Mouse (Mus musculus) gastrocnemius, adult 8-10 months (tissue): Measurements from ENCODE around the gene Ier2. TPM values are rescaled to one million over a fixed set of nuclear protein-coding genes. Genes with fewer than 3 reads are reported as not detected.

Source experiments
- DNase-seq, 2 experiments: peaks; one replicate each; pipeline ENCODE4 v3.0.0; 2022; ENCODE audit warnings: low spot score in 2 of 2
- total RNA-seq, 4 experiments: library from RNA; stranded (reverse); gene quantifications; 2 replicates each; pipeline ENCODE4 v1.2.4; 2022

The Ier2 gene
- total RNA-seq, 4 experiments from 2014 or later, result 4.3 to 5.1 (median 4.5) TPM

DNA sequence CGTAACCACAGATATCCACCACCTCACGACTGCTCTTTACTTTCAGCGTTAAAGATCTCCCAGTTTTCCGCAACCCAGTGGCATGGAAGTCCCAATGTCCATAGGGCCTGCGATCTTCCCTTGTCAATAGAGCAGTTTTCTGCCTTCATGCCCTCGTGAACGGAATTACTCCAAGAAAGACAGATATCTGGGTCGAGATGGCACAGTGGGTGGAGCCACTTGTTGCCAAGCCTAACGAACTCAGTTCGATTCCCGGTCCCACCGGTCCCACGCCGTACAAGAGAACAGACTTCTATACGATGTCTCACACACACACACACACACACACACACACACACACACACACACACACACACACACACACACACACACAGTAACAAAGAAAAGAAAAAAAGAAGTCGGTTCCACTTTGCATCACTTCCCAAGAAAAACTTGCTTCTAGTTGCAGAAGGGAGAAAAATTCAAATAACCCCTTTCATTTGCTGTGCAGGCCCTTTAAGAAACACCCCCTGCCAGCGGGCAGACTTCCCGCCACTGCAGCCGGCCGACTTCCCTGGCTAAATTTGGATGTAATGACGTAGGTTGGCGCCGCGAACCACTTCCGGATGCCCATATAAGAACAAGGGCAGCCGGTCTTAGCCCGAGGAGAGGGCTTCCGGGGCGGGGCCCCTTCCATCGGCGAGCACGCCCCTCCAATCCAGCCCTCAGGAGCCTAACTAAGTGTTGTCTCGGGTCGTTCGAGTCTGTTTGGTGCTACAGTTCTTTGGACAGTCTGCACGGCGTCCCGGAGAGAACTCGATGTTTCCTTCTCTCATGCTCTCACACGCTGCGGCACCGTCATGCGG lies 1.1 kb upstream of the Ier2 start:
- peak; percentile 98 to 99 for DNase-seq

DNA sequence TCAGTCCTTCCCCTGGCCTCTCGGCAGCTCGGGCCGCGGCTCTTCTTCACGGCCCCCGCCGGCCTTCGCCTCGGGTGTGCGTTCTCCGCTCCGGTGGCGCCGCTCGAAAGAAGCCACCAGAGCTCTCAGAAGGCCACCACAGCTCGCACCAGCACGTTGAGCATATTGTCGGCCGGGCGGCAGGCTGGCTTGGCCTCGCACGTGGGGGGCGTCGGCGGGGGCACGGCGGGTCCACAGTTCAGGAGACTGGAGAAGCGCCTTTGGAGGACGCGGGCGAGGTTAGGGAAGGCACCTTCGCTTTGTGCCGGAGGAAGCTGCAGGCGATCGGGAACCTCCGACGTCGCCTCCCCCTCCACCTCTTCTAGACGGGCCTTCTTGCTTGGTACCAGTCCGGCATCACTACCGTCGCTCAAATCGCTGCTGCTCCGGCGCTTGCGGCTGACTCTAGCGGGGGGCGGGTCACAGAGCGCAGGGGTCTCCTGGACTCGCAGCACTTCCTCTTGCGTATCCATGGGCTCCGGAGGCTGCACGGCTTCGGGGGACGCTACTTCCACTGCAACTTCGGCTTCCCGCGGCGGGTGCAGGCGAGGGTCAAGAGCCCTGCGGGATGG lies 586 bp downstream of the Ier2 start:
- peak; percentile 20 to 35 for DNase-seq

DNA sequence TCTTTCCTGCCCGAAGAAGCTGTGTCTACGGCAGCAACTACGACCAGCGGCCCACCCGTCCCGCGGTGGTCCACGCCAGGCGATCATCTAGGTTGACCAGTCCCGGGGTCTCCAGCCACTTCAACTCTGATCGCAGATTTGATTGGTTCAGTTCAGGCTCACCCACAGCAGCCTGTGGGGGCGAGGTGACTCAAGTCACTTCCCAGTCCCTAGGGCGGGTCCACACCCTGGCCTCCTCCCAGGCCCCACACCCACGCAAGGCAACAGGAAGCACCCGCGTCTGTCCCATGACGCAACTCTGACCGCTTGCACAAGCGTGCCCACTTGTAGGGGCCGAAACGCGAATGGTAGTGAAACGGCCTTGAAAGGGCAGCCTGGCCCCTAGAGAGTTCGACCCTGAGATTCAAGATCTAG lies 1.2 kb downstream of the Ier2 start:
- DNase-seq, result peak; percentile 88 to 89

DNA sequence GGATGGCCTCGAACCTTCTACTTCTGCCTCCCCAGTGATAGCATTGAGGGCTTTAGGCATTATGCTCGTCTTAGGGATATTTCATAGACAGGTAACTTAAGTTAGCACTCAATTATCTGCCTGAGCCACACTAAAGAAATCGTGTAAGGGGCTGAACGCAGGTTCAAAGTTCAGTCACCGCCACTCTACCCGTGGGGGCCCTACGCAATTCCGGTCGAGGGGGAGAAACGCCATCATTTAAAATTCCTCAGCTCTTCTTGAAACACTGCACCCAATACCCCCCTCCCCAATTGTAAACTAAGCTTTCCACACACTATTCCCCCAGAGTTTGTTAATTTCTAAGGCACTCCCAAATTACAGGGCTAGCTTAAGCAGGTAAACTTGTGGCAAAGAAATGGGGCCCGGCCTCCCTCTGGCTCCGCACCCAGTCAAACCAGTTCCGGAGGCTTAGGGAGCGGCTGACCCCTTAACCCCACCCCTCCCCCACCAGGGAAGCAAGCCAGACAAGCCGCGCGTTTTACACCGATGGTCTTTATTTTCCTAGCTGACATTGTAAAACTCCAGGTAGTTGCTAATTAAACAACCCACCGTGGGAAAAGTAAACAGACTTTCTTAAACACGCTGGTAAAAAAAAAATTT lies 1.7 kb downstream of the Ier2 start:
- DNase-seq, result no peak

DNA sequence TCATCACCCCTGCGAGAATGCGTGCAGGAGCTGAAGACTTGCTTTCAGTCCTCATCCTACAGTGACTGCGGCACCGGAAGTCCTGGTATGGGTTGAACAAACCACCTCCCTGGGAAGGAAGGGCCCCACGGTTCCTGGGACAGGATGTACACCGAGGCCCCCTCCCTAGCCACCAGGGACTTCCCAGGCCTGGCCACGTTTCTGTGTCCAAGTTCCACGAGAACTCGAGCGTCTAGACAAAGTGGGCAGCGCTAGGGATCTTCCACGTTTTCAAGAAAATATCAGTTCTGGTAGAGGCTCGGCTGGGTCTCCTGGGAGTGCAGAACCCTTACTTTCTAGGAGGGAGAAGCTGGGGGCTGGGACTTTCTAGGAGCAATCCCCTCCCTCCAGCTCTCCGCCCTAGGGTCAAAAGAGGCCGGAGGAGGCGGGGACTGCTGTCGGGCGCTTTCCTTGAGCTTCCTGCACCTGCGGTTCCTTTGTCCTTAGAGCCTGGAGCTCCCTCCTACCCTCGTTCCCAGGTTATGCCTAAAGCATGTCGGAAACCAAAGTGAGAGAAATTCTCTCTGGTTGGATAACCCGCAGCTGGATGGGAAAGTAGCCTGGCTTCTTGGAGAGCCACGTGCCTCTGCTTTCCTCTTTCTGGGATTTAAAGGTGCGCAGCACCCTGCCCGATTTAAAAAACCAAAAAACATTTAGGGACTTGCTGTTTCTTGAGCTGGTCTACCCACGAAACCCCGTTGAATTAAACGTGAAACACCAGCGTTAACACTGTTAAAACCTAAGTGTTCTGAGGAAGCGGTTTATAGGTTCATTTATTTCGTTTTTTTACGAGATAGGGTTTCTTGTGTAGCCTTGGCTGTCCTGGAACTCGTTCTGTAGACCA lies 2.5 kb downstream of the Ier2 start:
- no peak for DNase-seq

DNA sequence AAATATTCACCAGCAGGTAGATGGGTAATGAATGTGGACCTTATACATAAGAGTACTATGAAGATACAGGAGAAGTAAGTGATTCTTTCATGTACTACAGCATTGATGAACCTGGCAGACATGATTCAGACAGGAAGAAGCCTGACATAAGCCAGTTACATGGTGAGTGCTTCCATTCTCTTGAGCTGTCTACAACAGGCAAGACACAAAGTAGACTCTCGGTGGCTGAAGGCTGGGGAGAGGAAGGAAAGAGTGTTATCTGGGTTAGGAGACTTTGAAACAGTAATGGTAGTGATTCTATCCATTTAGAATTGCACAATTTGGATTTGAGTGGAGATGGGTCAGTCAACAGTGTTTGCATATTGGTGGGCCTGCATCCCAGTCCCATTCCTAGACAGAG lies 3.7 kb downstream of the Ier2 start:
- no peak for DNase-seq

DNA sequence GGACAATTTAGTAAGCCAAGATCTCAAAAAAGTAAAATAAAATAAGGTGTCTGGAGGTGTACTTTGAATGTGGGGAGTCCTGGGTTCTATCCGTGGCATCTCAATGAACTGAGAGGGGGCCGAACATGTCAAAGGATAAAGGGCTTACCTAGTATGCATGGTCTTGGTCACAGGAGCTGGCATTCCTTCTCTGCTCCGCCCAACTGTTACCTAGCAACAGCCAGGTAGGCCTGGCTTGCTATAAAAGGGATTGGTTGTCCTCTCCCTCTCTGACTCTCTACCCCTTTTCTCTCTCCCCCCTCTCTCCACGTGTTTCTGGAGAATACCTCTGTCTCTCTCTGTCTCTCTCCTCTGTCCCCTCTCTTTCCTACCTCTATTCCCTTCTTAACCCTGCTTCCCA lies 5.0 kb downstream of the Ier2 start:
- DNase-seq, result no peak

DNA sequence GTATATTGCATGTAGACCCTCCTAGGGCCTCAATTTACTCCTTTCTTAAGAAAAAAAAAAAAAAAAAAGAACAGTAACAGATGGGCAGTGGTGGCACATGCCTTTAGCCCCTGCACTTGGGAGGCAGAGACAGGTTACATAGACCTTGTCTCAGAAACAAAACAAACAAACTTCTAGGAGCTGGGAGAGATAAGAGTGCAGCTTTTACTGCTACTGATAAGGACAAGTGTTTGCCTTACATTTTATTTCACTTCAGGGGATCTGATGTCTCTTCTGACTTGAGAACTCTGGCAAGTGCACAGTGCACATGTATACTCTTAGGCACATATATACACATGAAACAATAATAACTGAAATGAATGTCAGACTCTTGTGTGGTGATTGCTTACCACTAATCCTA lies 5.4 kb downstream of the Ier2 start:
- DNase-seq, result no peak

DNA sequence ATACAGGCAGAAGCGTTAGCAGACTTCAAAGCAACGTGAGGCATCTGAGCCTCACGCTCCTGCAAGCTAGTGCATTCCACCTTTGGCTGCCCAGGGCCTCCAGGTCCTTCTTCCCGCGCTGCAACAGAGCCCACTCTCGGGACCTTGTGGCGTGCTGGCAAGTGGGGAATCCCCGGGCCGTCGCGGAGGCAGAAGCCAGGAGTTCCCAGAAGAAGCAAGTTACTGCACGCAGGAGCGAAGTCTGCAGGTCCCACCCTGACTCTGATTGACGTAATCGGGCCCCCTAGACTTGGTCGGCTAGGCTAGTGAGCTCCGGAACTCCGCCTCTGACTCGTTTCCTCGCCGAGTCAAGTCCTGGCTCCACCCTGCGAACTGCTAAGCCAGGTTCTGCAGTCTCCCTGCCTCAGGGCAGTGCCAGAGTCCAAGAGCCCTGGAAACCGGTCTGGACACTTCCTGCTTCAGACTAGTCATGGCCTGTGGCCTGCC lies 6.0 kb downstream of the Ier2 start:
- DNase-seq, result peak; percentile 28 to 57

DNA sequence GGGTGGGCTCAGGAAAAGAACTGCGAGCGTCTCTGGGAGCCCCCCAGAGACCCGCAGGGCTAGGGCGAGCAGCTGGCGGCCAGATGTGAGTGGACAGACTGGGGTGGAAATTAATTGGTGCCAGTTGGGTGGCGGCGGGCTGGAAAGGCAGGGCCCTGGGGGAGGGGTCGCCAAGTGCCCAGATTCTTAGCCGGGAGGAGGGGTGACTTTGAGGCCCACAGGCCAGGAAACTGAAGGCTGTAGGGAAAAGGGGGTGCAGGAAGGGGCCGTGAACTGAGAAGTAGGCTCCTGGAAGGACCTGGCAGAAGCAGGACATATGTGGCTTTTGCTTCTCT lies 6.5 kb downstream of the Ier2 start:
- no peak for DNase-seq

DNA sequence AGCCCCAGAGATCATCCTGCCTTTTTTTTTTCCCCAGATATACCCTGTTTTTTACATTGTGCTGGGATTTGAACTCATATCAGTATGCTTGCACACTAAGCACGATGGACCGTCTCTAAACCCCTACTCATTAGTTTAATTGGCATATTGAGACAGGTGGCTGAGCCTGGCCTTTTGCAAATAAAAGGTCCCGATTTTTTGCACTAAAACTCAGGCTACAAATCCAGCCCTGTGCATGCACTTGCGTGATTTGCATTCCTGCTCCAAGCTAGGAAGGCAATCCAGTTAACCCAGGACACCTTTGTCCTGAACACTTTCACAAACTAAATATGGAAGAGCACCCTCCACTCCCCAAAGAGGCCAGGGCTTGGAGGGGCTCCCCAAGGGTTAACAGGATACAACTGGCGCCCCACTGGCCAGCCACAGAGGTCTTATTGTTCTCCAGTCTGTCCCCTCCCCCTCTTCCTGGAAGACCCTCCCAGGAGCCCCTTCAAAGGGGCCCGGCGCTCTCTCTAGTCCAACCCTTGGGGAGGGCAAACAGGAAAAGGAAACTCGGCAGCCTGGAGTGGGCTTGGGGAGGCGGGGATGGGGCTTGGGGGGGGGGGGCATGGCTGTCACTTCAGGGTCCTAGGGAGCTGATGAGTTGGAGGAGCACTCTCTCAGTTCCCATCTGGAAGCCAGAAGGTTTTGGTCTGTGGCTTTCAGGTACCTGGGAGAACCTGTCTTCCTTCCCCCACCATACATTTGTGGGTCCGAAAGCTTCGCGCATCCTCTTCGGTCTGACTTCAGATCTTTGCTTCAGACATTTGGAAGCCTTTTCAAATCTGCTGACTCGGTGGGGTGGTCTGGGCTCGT lies 7.1 kb downstream of the Ier2 start:
- no peak for DNase-seq

DNA sequence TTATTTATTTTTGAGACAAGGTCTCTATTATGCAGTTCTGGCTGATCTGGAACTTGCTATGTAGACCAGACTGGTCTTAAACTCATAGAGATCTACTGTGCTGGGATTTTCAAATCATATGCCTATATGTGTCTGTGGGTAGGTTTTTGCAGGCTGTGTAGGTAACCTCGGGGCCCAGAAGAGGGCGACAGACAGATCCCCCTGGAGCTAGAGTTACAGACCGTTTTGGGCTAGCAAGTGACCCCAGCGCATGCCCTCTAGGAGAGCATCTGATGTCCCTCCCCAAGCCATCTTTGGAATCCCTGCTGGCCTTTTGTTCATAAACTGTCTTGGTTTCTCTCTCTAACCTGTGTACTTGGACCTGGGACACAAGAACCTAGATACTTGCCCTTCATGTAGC lies 8.1 kb downstream of the Ier2 start:
- no peak for DNase-seq

DNA sequence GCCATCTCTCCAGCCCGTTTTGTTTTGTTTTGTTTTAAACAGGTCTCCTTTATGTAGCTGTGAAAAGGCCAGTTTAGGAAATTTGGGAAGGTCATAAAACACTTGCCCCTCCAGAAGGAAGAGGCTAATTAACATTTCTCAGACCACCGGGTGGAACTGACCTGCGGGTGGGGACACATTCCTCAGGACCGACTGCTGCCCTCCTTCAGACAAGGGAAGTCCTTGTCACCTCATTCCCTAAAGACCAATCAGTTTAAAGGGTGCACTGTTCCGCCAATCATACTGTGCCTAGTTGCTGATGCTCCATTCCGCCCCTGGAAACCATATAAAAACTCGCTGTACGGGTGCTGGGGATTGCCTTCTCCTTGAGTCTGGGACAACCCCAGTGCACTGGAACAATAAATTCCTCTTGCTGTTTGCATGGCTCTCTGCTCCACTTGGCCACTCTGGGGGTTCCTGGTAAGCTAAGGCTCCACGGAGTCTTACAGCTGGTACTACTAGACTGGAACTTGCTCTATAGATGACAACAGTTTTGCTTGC lies 9.5 kb downstream of the Ier2 start:
- no peak for DNase-seq

DNA sequence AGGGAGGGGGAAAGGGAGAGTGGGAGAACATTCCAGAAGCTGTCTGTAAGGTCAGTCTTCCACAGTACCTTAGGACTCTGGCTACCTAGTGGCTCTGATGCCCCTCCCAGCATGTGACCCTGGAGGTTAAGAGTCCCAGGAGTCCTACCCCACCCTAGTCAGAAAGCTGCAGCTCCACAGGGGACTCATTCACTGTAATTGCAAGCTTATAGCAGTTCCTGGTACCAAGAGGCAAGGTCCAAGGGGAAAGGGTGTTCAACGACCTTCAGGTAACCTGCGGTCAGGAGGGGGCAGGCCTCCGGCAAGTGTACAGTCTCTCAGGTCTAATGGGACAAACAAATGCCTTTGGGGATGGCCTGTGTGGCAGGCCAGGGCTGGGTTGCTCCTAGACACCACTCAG lies 12.4 kb downstream of the Ier2 start:
- DNase-seq, result no peak

DNA sequence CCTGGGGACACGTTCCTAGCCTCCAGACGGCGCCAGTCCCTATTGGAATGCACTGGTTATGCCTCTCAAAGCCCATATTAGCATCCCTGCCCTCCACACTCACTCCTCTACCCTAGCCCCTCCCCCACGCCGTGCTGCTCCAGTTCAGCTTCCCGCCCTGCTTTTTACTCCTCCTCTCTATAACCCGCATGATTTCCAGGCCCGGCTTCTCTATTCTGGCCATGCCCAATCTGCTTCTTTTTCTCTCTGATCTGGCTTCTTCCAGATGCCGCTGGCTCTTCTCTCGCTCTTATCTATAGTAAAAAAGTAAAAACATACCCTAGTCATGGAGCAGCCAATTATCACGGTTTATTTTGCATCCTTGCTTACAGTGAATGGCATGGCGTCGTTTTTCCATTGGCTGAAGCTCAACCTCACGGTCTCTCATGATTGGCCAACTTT lies 15.2 kb downstream of the Ier2 start:
- DNase-seq, result no peak

DNA sequence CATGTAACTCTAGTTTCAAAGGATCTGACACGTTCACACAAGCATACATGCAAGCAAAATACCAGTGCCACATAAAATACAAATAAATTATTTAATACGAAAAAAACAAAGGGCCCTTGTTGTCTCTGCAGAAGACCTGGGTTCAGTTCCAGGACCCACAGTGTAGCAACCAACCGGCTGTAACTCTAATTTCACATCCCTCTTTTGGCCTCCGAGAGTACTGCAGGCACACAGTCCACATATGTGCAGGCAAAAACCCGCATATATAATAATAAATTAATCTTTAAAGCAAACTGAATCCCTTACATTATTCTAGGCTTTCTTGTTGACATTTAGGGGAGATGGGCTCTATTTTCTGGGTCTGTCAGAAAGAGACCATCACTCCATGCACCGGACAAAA lies 15.9 kb downstream of the Ier2 start:
- DNase-seq, result no peak

DNA sequence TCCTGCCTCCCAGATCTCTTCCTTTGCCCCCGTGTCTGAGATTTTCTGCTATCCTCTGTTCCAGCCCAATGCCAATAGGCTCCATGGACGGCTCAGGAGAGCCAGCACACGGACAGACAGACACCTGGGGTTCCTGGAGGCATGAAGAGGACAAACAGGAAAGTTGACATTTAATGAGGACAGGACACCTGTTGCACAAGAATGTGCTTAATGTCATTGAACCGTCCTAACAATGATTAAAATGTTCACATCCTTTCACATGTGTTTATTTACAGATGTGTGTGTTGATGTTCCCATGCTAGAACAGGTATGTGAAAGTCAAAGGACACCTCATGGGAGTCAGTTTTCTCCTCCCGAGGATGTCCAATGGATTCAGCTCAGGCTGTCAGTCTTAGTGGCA lies 19.6 kb downstream of the Ier2 start:
- no peak for DNase-seq

DNA sequence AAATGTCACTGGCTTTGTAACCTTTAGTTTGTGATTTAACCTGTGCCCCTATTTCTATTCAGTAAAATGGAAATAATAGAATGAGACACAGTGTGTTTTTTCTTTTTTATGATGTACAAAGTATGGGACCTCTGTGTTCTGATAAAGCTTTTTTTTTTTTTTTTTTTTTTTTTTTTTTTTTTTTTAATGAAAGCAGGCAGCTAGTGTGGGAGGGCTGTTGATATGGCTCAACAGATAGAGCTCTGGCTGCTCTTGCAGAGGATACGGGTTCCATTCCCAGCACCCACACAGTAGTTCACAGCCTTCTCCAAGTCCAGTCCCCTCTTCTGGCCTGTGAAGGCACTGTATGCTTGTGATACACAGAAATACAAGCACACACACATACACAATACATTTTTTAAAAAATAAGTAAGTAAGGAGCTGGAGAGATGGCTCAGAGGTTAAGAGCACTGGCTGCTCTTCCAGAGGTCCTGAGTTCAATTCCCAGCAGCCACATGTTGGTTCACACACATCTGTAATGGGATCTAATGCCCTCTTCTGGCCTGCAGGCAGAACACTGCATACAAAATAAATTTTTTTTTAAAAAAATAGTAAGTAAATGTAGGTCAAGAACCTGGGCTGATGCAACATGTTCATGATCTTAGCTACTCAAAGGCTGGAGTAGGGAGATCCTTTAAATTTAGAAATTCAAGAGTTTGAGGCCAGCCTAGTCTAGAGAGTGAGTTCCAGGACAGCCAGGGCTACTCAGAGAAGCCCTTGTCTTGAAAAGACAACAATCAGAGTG lies 20.9 kb downstream of the Ier2 start:
- no peak for DNase-seq

DNA sequence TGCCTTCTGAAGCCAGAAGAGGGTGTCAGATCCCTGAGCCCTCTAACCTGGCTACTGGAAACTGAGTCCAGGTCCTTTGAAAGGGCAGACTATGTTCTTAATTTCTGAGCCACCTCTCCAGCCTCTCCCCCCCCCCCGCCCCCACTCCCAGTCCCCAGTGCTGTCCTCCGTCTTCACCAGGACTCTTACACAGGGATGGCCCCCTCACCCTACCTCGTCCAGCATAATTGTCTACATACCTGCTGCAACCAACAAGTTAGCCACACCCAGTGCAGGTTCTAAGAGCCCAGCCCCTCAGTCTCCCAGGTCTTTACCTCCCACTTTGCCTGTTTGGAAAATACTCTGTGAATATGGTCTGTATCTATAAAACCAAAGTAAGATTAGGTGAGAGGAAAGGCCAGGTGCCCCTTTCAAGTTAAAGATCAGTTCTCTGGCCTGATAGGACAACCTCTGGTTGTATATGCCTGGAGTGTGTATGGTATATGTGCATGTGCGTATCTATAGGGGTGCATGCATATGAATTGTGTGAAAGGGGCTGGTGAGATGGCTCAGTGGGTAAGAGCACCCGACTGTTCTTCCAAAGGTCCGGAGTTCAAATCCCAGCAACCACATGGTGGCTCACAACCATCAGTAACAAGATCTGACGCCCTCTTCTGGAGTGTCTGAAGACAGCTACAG lies 21.9 kb downstream of the Ier2 start:
- DNase-seq, result no peak
